Mouse (Mus musculus) brain, embryonic 14.5 days (tissue): ENCODE data around the gene Rbp4.

ENCODE experiments used
- CTCF ChIP-seq: fragments of 200-500 bp; IDR thresholded peaks from 2 replicates; pipeline ENCODE4 v1.5.1; 2012; ENCODE audit warnings: inconsistent platforms, mild to moderate bottlenecking, moderate library complexity, borderline replicate concordance; ENCODE audit not compliant: insufficient read depth, insufficient read length; ENCODE audit errors: extremely low read depth
- POLR2A ChIP-seq: fragments of 200-500 bp; IDR thresholded peaks from 2 replicates; pipeline ENCODE4 v1.6.1; 2012; ENCODE audit warnings: mild to moderate bottlenecking, inconsistent platforms, borderline replicate concordance; ENCODE audit not compliant: poor library complexity, insufficient read depth, insufficient read length, severe bottlenecking; ENCODE audit errors: extremely low read depth

GRCm38 (mm10) chr19:38124401-38125218 lies 471 bp downstream of the Rbp4 start:
- TF ChIP-seq POLR2A (no peak), CTCF (no peak)
